ENCODE assay signal across 28 mouse cellular contexts in the genomic region with DNA sequence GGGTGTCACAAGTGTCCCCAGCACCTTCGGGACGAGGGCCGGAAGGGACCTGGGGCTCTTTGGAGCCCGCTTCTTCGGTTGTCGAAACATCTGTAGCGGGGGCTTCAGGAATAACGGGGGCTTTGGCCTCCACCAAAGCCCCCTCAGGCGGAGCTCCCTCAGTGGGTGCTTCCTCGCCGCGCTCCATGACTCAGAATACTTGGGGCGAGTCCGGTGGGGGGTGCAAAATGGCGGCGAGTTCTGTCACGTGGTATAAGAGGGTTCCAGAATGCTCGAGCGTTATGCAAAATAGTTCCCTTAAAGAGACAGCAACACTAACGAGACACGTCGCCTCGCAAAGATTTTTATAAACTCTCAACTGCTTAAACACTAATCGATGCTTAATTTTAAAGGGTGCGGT. TPM values are rescaled to one million over a fixed set of nuclear protein-coding genes. Genes with fewer than 3 reads are reported as not detected.
A peak's percentile ranks its signal among the peaks of the same experiment; 100 is the strongest.
DNase-seq lines count a peak whose midpoint lies in the region; ATAC-seq and TF ChIP-seq lines count a peak whose summit lies in the region.
"Had no signal": no experiment of that assay in that cellular context is flagged by ENCODE, and none has a peak within 500 bp of the region (broad histone marks: within the 10 kb centered on the region; RNA-seq: fewer than 3 reads in every experiment).

TSS of gene Taf7l (minus strand) at position 201 of the 400 bp plus-strand sequence.

- DNase-seq in embryonic facial prominence, embryonic 10.5 days (ENCODE audit: low spot score): no peak
- DNase-seq in kidney, adult 8-10 months: no peak
- DNase-seq in frontal cortex, postnatal 10 days (ENCODE audit: low spot score in 2 of 2): no peak
- no peak for DNase-seq in urinary bladder, postnatal 10 days (ENCODE audit: low spot score)
- DNase-seq: adrenal gland, adult 8-10 months; cerebellum, adult 11-12 months; cerebellum, postnatal 10 days; gastrocnemius, postnatal 36 days; heart, adult 2 months; heart, postnatal 36 days; kidney, adult 2 months; kidney, postnatal 14 days; right cerebral cortex, postnatal 25 days; spleen, adult 18-20 months; thymus, adult 2 months had no signal

- H3K4me3 ChIP-seq in embryonic facial prominence, embryonic 13.5 days: no peak within 1 kb of the TSS
- H3K4me3 ChIP-seq in embryonic facial prominence, embryonic 10.5 days: no peak within 1 kb of the TSS
- no peak within 1 kb of the TSS for H3K4me3 ChIP-seq in kidney, embryonic 15.5 days (replicated peaks)
- peak within 1 kb of the TSS; percentile 53 for H3K4me3 ChIP-seq in E14TG2a.4 (replicated peaks; ENCODE audit: low read length)
- H3K4me3 ChIP-seq in limb, embryonic 12.5 days (replicated peaks): no peak within 1 kb of the TSS
- H3K4me3 ChIP-seq: embryonic facial prominence, embryonic 12.5 days; erythroblast, embryonic 14.5 days; forebrain, embryonic 12.5 days; heart, adult 2 months; liver, embryonic 15.5 days had no signal

- H3K27ac ChIP-seq in embryonic facial prominence, embryonic 13.5 days: no peak within 1 kb of the TSS
- H3K27ac ChIP-seq in embryonic facial prominence, embryonic 10.5 days (replicated peaks): no peak within 1 kb of the TSS
- no peak within 1 kb of the TSS for H3K27ac ChIP-seq in kidney, embryonic 15.5 days
- no peak within 1 kb of the TSS for H3K27ac ChIP-seq in limb, embryonic 12.5 days
- H3K27ac ChIP-seq: embryonic facial prominence, embryonic 12.5 days; forebrain, embryonic 12.5 days; heart, adult 2 months; hindbrain, embryonic 14.5 days; liver, embryonic 15.5 days; macrophage had no signal

- H3K9ac ChIP-seq in embryonic facial prominence, embryonic 13.5 days: no peak within 1 kb of the TSS
- no peak within 1 kb of the TSS for H3K9ac ChIP-seq in kidney, embryonic 15.5 days
- no peak within 1 kb of the TSS for H3K9ac ChIP-seq in limb, embryonic 12.5 days (replicated peaks)
- H3K9ac ChIP-seq: embryonic facial prominence, embryonic 12.5 days; forebrain, embryonic 12.5 days; hindbrain, embryonic 14.5 days; liver, embryonic 15.5 days had no signal

- H3K4me1 ChIP-seq in embryonic facial prominence, embryonic 13.5 days: no peaks in the 10 kb centered on the region
- H3K4me1 ChIP-seq in embryonic facial prominence, embryonic 10.5 days: no peaks in the 10 kb centered on the region
- H3K4me1 ChIP-seq in kidney, embryonic 15.5 days: no peaks in the 10 kb centered on the region
- no peaks in the 10 kb centered on the region for H3K4me1 ChIP-seq in E14TG2a.4 (replicated peaks; ENCODE audit: low read depth, low read length)
- H3K4me1 ChIP-seq in limb, embryonic 12.5 days (replicated peaks): no peaks in the 10 kb centered on the region
- H3K4me1 ChIP-seq: embryonic facial prominence, embryonic 12.5 days; forebrain, embryonic 12.5 days; liver, embryonic 15.5 days had no signal

- peaks cover 10% of the 10 kb centered on the region for H3K9me3 ChIP-seq in embryonic facial prominence, embryonic 13.5 days
- peaks cover 16% of the 10 kb centered on the region for H3K9me3 ChIP-seq in embryonic facial prominence, embryonic 10.5 days
- peaks cover 15% of the 10 kb centered on the region for H3K9me3 ChIP-seq in kidney, embryonic 15.5 days (replicated peaks)
- H3K9me3 ChIP-seq in E14TG2a.4 (ENCODE audit: low read length): no peaks in the 10 kb centered on the region; the same call in 1 of the 2 replicates
- H3K9me3 ChIP-seq in limb, embryonic 12.5 days: peaks cover 19% of the 10 kb centered on the region
- H3K9me3 ChIP-seq: liver, embryonic 15.5 days had no signal

- 88% methylated on average over 25 of the region's 25 CpGs for WGBS in embryonic facial prominence, embryonic 13.5 days
- 90% methylated on average over 25 of the region's 25 CpGs for WGBS in embryonic facial prominence, embryonic 10.5 days
- 93% methylated on average over 25 of the region's 25 CpGs for WGBS in kidney, embryonic 15.5 days
- WGBS in limb, embryonic 12.5 days: 86% methylated on average over 25 of the region's 25 CpGs

- H3K27me3 ChIP-seq in embryonic facial prominence, embryonic 13.5 days: no peaks in the 10 kb centered on the region
- H3K27me3 ChIP-seq in embryonic facial prominence, embryonic 10.5 days (replicated peaks; ENCODE audit: low read depth, poor library complexity, severe bottlenecking): peaks cover 6% of the 10 kb centered on the region; the same call in 1 of the 2 replicates
- H3K27me3 ChIP-seq in kidney, embryonic 15.5 days: no peaks in the 10 kb centered on the region; the same call in 1 of the 2 replicates
- peaks cover 25% of the 10 kb centered on the region for H3K27me3 ChIP-seq in E14TG2a.4 (ENCODE audit: insufficient read depth, low read length)
- H3K27me3 ChIP-seq in limb, embryonic 12.5 days: no peaks in the 10 kb centered on the region
- H3K27me3 ChIP-seq: embryonic facial prominence, embryonic 12.5 days; forebrain, embryonic 12.5 days; liver, embryonic 15.5 days had no signal

- no peak for TF ChIP-seq CTCF in E14TG2a.4 (conservative IDR thresholded peaks at IDR 0.05; ENCODE audit: low read length)

- H3K36me3 ChIP-seq in embryonic facial prominence, embryonic 13.5 days: no peaks in the 10 kb centered on the region
- H3K36me3 ChIP-seq in embryonic facial prominence, embryonic 10.5 days (replicated peaks): no peaks in the 10 kb centered on the region
- H3K36me3 ChIP-seq in kidney, embryonic 15.5 days: no peaks in the 10 kb centered on the region
- H3K36me3 ChIP-seq in E14TG2a.4 (ENCODE audit: insufficient read depth, low read length): no peaks in the 10 kb centered on the region
- H3K36me3 ChIP-seq in limb, embryonic 12.5 days: no peaks in the 10 kb centered on the region
- H3K36me3 ChIP-seq: embryonic facial prominence, embryonic 12.5 days; forebrain, embryonic 12.5 days; liver, embryonic 15.5 days had no signal

- H3K4me2 ChIP-seq in embryonic facial prominence, embryonic 13.5 days: peak within 1 kb of the TSS; percentile 22; the same call in 1 of the 2 replicates
- H3K4me2 ChIP-seq in kidney, embryonic 15.5 days: 0 out of 2 replicates have a peak within 1 kb of the TSS, but pooled peaks have one; percentile 12
- H3K4me2 ChIP-seq in limb, embryonic 12.5 days: 0 out of 2 replicates have a peak within 1 kb of the TSS, but pooled peaks have one; percentile 24
- H3K4me2 ChIP-seq: forebrain, embryonic 12.5 days; hindbrain, embryonic 14.5 days; liver, embryonic 15.5 days; midbrain, embryonic 11.5 days had no signal

- no peak for ATAC-seq in embryonic facial prominence, embryonic 13.5 days (ENCODE audit: insufficient number of reproducible peaks, insufficient read depth, low FRiP score, low TSS enrichment, low read depth)
- ATAC-seq in kidney, embryonic 15.5 days (replicated peaks; ENCODE audit: low FRiP score): no peak
- no peak for ATAC-seq in limb, embryonic 12.5 days (ENCODE audit: insufficient number of reproducible peaks, insufficient read depth, low FRiP score, low TSS enrichment, low read depth)
- ATAC-seq: lung, postnatal 0 days had no signal

RNA-seq across cellular contexts. Expression of gene Taf7l, which starts in this region (rescaled TPM):
- 0.15 and 0.24 TPM in 2 replicates for polyA plus RNA-seq in embryonic facial prominence, embryonic 13.5 days (2015; fragmentation: Nextera tagmentation; extraction: Ambion mirVana)
- 0.21 TPM in 1 of 2 replicates, not detected in the other for polyA plus RNA-seq in embryonic facial prominence, embryonic 10.5 days (2016; fragmentation: Nextera tagmentation; extraction: Ambion mirVana)
- polyA plus RNA-seq in kidney, embryonic 15.5 days (2015; fragmentation: Nextera tagmentation; extraction: Ambion mirVana): not detected in 2 replicates
- 0.26 and 0.42 TPM in 2 replicates for polyA plus RNA-seq in limb, embryonic 12.5 days (2016; fragmentation: Nextera tagmentation; extraction: Ambion mirVana)
- polyA plus RNA-seq: erythroblast, embryonic 14.5 days; forebrain, embryonic 12.5 days; heart, adult 2 months; kidney, adult 2 months; limb, embryonic 11.5 days; liver, embryonic 15.5 days; lung, postnatal 0 days; macrophage; midbrain, embryonic 11.5 days; thymus, adult 2 months had no signal
